Mouse (Mus musculus) hindlimb bud, embryonic 11.5 days (tissue): ENCODE measurements around the gene Swi5.

Source experiments
- DNase-seq: peaks from one replicate; pipeline ENCODE4 v3.0.0-alpha.2; 2012; ENCODE audit warnings: low read depth, low spot score; ENCODE audit errors: extremely low spot score

Swi5 gene

GRCm38 (mm10) chr2:32260635-32261034 is 27.2 kb downstream of the Swi5 start:
- DNase-seq, result no peak

- DNase-seq, result peak; percentile 87
Measured at GRCm38 (mm10) chr2:32259657-32260417, 28.0 kb downstream of the Swi5 start, which contains the start of gene Uck1. Gene Uck1 (minus strand): TSS chr2:32260159.

GRCm38 (mm10) chr2:32258887-32259533 is 28.9 kb downstream of the Swi5 start:
- no peak for DNase-seq

- no peak for DNase-seq
Measured at GRCm38 (mm10) chr2:32256273-32256672, 31.6 kb downstream of the Swi5 start.

- DNase-seq, result no peak
Measured at GRCm38 (mm10) chr2:32254563-32254962, 33.3 kb downstream of the Swi5 start.

GRCm38 (mm10) chr2:32253352-32253751 is 34.5 kb downstream of the Swi5 start:
- no peak for DNase-seq

GRCm38 (mm10) chr2:32252658-32253057 is 35.2 kb downstream of the Swi5 start:
- DNase-seq, result no peak

GRCm38 (mm10) chr2:32251791-32252527 is 35.9 kb downstream of the Swi5 start:
- DNase-seq, result no peak

GRCm38 (mm10) chr2:32248377-32249361 is 39.2 kb downstream of the Swi5 start:
- DNase-seq, result no peak

- no peak for DNase-seq
Measured at GRCm38 (mm10) chr2:32246741-32247140, 41.1 kb downstream of the Swi5 start.

GRCm38 (mm10) chr2:32242986-32243385 is 44.9 kb downstream of the Swi5 start:
- DNase-seq, result no peak

GRCm38 (mm10) chr2:32240591-32240990 is 47.3 kb downstream of the Swi5 start:
- DNase-seq, result no peak

GRCm38 (mm10) chr2:32238708-32239435 is 49.0 kb downstream of the Swi5 start:
- no peak for DNase-seq

- no peak for DNase-seq
Measured at GRCm38 (mm10) chr2:32237571-32237970, 50.3 kb downstream of the Swi5 start.

- peak; percentile 62 for DNase-seq
Measured at GRCm38 (mm10) chr2:32236760-32237487, 51.0 kb downstream of the Swi5 start.

- DNase-seq, result peak; percentile 94
Measured at GRCm38 (mm10) chr2:32235886-32236759, 51.8 kb downstream of the Swi5 start, which contains the start of gene Pomt1. Gene Pomt1 (plus strand): TSS chr2:32236590.

- DNase-seq, result no peak
Measured at GRCm38 (mm10) chr2:32235433-32235832, 52.4 kb downstream of the Swi5 start.
